ENCODE assay signal across 7 mouse cellular contexts in genomic region chr13:38528687-38529294, GRCm38 (mm10). TPM values are rescaled to one million over a fixed set of nuclear protein-coding genes. Genes with fewer than 3 reads are reported as not detected.
A peak's percentile ranks its signal among the peaks of the same experiment; 100 is the strongest.
DNase-seq lines count a peak whose midpoint lies in the region; ATAC-seq and TF ChIP-seq lines count a peak whose summit lies in the region.

TSS of gene Txndc5 (minus strand) at chr13:38528824.

- peak within 1 kb of the TSS; percentile 50 for H3K27ac ChIP-seq in CH12.LX (ENCODE audit: insufficient read depth, low read depth)
- H3K27ac ChIP-seq in limb, embryonic 11.5 days (replicated peaks; ENCODE audit: low read depth, low read length) = peak within 1 kb of the TSS; percentile 82
- peak within 1 kb of the TSS; percentile 80 for H3K27ac ChIP-seq in midbrain, embryonic 13.5 days

- no peak for TF ChIP-seq POLR2A in CH12.LX (IDR thresholded peaks at IDR 0.05; ENCODE audit: low read depth, low read length)

- DNase-seq in CH12.LX (ENCODE audit: extremely low read depth) = no peak
- peak; percentile 20 for DNase-seq in MN1 (ENCODE audit: low spot score)
- peak; percentile 37 for DNase-seq in fat pad, adult 2 months (ENCODE audit: extremely low read depth, low read depth, low spot score)
- DNase-seq in heart, postnatal 10 days = no peak
- DNase-seq in limb, embryonic 11.5 days (ENCODE audit: low spot score) = no peak
- DNase-seq in yolk sac, embryonic 10.5 days (ENCODE audit: low spot score) = no peak

- H3K9ac ChIP-seq in CH12.LX (ENCODE audit: insufficient read depth, low read depth) = peak within 1 kb of the TSS; percentile 93
- peak within 1 kb of the TSS; percentile 82 for H3K9ac ChIP-seq in limb, embryonic 11.5 days (ENCODE audit: low read length)
- H3K9ac ChIP-seq in midbrain, embryonic 13.5 days (replicated peaks) = peak within 1 kb of the TSS; percentile 81

- peak within 1 kb of the TSS; percentile 87 to 93 (median 89) for H3K4me3 ChIP-seq in CH12.LX (replicated peaks in 1 of 3; ENCODE audit: low read depth in 2 of 3, low read length in 2 of 3, poor library complexity in 1 of 3)
- H3K4me3 ChIP-seq in limb, embryonic 11.5 days (ENCODE audit: low read depth, low read length) = peak within 1 kb of the TSS; percentile 83
- H3K4me3 ChIP-seq in midbrain, embryonic 13.5 days (replicated peaks) = peak within 1 kb of the TSS; percentile 80

- TF ChIP-seq RAD21 in CH12.LX (IDR thresholded peaks at IDR 0.05; ENCODE audit: low read depth, low read length) = no peak

- intact Hi-C loops in heart, postnatal 10 days (cut with DNase I) = loop anchor here (5.0 kb wide), 2 partner anchors 54 to 186 kb away; no protein-coding TSS in a partner anchor

- TF ChIP-seq EP300 in CH12.LX (IDR thresholded peaks at IDR 0.05; ENCODE audit: low read length) = no peak

- H3K4me1 ChIP-seq in CH12.LX (ENCODE audit: control insufficient read depth in 1 of 2, insufficient read depth in 2 of 2) = peaks cover 13 to 41% of the 10 kb centered on the region in 2 experiments
- H3K4me1 ChIP-seq in limb, embryonic 11.5 days (ENCODE audit: control insufficient read depth, insufficient read depth, low read length) = peaks cover 6% of the 10 kb centered on the region
- peaks cover 25% of the 10 kb centered on the region for H3K4me1 ChIP-seq in midbrain, embryonic 13.5 days (replicated peaks)

- peak within 1 kb of the TSS; percentile 93 for H3K4me2 ChIP-seq in CH12.LX (ENCODE audit: insufficient read depth, low read depth, poor library complexity, severe bottlenecking)
- peak within 1 kb of the TSS; percentile 54 for H3K4me2 ChIP-seq in limb, embryonic 11.5 days (ENCODE audit: low read depth, severe bottlenecking)
- H3K4me2 ChIP-seq in midbrain, embryonic 13.5 days (replicated peaks) = peak within 1 kb of the TSS; percentile 81

- in situ Hi-C loops in CH12.LX (cut with MboI; ENCODE audit: low pct_ligation_motif_present, low pct_unique_long_range_greater_than_20kb, low sequenced_read_pairs) = no loop called here

- dilution Hi-C loops in CH12.LX (cut with MboI; ENCODE audit: extremely low pct_ligation_motif_present, extremely low pct_unique_long_range_greater_than_20kb, low sequenced_read_pairs) = no loop called here

- H3K36me3 ChIP-seq in CH12.LX (replicated peaks in 1 of 2; ENCODE audit: control insufficient read depth in 1 of 2, insufficient read depth in 1 of 2, low read length in 1 of 2) = peaks cover 5 to 23% of the 10 kb centered on the region in 2 experiments
- H3K36me3 ChIP-seq in limb, embryonic 11.5 days (ENCODE audit: control insufficient read depth, insufficient read depth, low read length) = no peaks in the 10 kb centered on the region
- H3K36me3 ChIP-seq in midbrain, embryonic 13.5 days = no peaks in the 10 kb centered on the region

- peaks cover 11% of the 10 kb centered on the region for H3K9me3 ChIP-seq in CH12.LX (replicated peaks; ENCODE audit: low read length)
- no peaks in the 10 kb centered on the region for H3K9me3 ChIP-seq in limb, embryonic 11.5 days (ENCODE audit: control insufficient read depth, low read length)
- H3K9me3 ChIP-seq in midbrain, embryonic 13.5 days = no peaks in the 10 kb centered on the region

- ATAC-seq in limb, embryonic 11.5 days (ENCODE audit: insufficient number of reproducible peaks, low FRiP score, low TSS enrichment, low read depth) = 0 out of 2 replicates have a peak, but pooled peaks have one; percentile 4
- ATAC-seq in midbrain, embryonic 13.5 days = peak; percentile 10; the same call in 1 of the 2 replicates

- 57% methylated on average over 9 of the region's 9 CpGs for WGBS in limb, embryonic 11.5 days
- 59% methylated on average over 9 of the region's 9 CpGs for WGBS in midbrain, embryonic 13.5 days

- no peak for TF ChIP-seq CTCF in CH12.LX (conservative IDR thresholded peaks at IDR 0.05 in 1 of 2, IDR thresholded peaks at IDR 0.05 in 1 of 2; ENCODE audit: low read depth in 2 of 2, low read length in 2 of 2)

- no peaks in the 10 kb centered on the region for H3K27me3 ChIP-seq in CH12.LX (replicated peaks)
- no peaks in the 10 kb centered on the region for H3K27me3 ChIP-seq in limb, embryonic 11.5 days (ENCODE audit: control insufficient read depth, insufficient read depth, low read length)
- H3K27me3 ChIP-seq in midbrain, embryonic 13.5 days = 0 out of 2 replicates have a peak, but pooled peaks cover 3% of the 10 kb centered on the region

- H3K79me2 ChIP-seq in CH12.LX (replicated peaks; ENCODE audit: control insufficient read depth, extremely low read depth, insufficient read depth, poor library complexity, severe bottlenecking) = peaks cover 39% of the 10 kb centered on the region

TF ChIP-seq in CH12.LX, 34 proteins besides CTCF, POLR2A, EP300 and RAD21:
- no peak for TF ChIP-seq E2F4 (IDR thresholded peaks at IDR 0.05; ENCODE audit: insufficient replicate concordance, low read depth, low read length)

RNA-seq across cellular contexts. Expression of gene Txndc5, which starts in this region (rescaled TPM):
- total RNA-seq in CH12.LX (2012; rRNA removed) (131 and 171 TPM in 2 replicates), CH12.LX (2014; rRNA removed) (111 and 120 TPM in 2 replicates)
- polyA plus RNA-seq in CH12.LX (2012; ENCODE audit: insufficient read length, low read depth) = 145 and 155 TPM in 2 replicates
- 10 to 100 TPM; 68.5 to 71.9 TPM for total RNA-seq in heart, postnatal 10 days (2021)
- polyA plus RNA-seq in limb, embryonic 11.5 days (2014; fragmentation: Nextera tagmentation; extraction: Ambion mirVana) = 183 TPM in 2 replicates
- 64.8 and 71.8 TPM in 2 replicates for polyA plus RNA-seq in midbrain, embryonic 13.5 days (2015; fragmentation: Nextera tagmentation; extraction: Ambion mirVana)

Comparison
In these comparisons a context has a peak if more than half of its experiments do, and no peak if none do; other contexts are left out.
1. DNase-seq: peak in MN1 (single experiment) and fat pad, adult 2 months (single experiment); none in CH12.LX (single experiment), heart, postnatal 10 days (0 of 2), limb, embryonic 11.5 days (single experiment) and yolk sac, embryonic 10.5 days (single experiment).
2. Peak in every context shown above with its lines, with median percentiles within 50 percentile points of each other: H3K27ac ChIP-seq, H3K4me2 ChIP-seq, H3K4me3 ChIP-seq and H3K9ac ChIP-seq.